Mouse (Mus musculus): ENCODE measurements at regions not wholly inside any gene's neighbourhood (a gene's known extent, or its start where the extent isn't known, plus 50 kb on each side); places are given as distances from the start of the nearest gene placed in this dataset.

GRCm38 (mm10) chr19:30289721-30290120 lies 57.0 kb downstream of the Mbl2 start:
- Histone ChIP-seq H3K27ac (no peak overlapping the region), H3K36me3 (no peaks in the 10 kb centered on the region), H3K4me2 (replicated peaks) (no peak overlapping the region), H3K9me3 (no peaks in the 10 kb centered on the region), H3K4me1 (no peaks in the 10 kb centered on the region), H3K4me3 (no peak overlapping the region), H3K27me3 (replicated peaks) (no peaks in the 10 kb centered on the region), H3K9ac (no peak overlapping the region)
- no peak for ATAC-seq (ENCODE audit: low FRiP score, low read depth)
- 70% methylated on average over 4 of the region's 4 CpGs for WGBS

GRCm38 (mm10) chr19:30295263-30295704 lies 62.5 kb downstream of the Mbl2 start:
- H3K27me3 ChIP-seq (replicated peaks) = no peaks in the 10 kb centered on the region
- H3K9ac ChIP-seq = no peak overlapping the region
- WGBS = 45% methylated on average over 15 of the region's 15 CpGs
- no peaks in the 10 kb centered on the region for H3K9me3 ChIP-seq
- H3K4me1 ChIP-seq = no peaks in the 10 kb centered on the region
- H3K4me2 ChIP-seq (replicated peaks) = no peak overlapping the region
- H3K36me3 ChIP-seq = no peaks in the 10 kb centered on the region
- H3K27ac ChIP-seq = no peak overlapping the region
- no peak for ATAC-seq (ENCODE audit: low FRiP score, low read depth)
- H3K4me3 ChIP-seq = no peak overlapping the region

GRCm38 (mm10) chr19:30296024-30296423 lies 63.3 kb downstream of the Mbl2 start:
- Histone ChIP-seq H3K36me3 (no peaks in the 10 kb centered on the region), H3K27ac (no peak overlapping the region), H3K27me3 (replicated peaks) (no peaks in the 10 kb centered on the region), H3K9ac (no peak overlapping the region), H3K4me1 (no peaks in the 10 kb centered on the region), H3K4me2 (replicated peaks) (no peak overlapping the region), H3K9me3 (no peaks in the 10 kb centered on the region), H3K4me3 (no peak overlapping the region)
- no peak for ATAC-seq (ENCODE audit: low FRiP score, low read depth)
- 89% methylated on average over 3 of the region's 3 CpGs for WGBS

GRCm38 (mm10) chr19:30299536-30299935 lies 66.8 kb downstream of the Mbl2 start:
- Histone ChIP-seq H3K9ac (no peak overlapping the region), H3K36me3 (no peaks in the 10 kb centered on the region), H3K27ac (no peak overlapping the region), H3K4me2 (replicated peaks) (no peak overlapping the region), H3K27me3 (replicated peaks) (no peaks in the 10 kb centered on the region), H3K4me3 (no peak overlapping the region), H3K9me3 (no peaks in the 10 kb centered on the region), H3K4me1 (no peaks in the 10 kb centered on the region)
- ATAC-seq (ENCODE audit: low FRiP score, low read depth) = no peak
- WGBS = 89% methylated on average over 3 of the region's 3 CpGs

- no peaks in the 10 kb centered on the region for H3K27me3 ChIP-seq (replicated peaks)
- no peaks in the 10 kb centered on the region for H3K9me3 ChIP-seq
- no peak for ATAC-seq (ENCODE audit: low FRiP score, low read depth)
- H3K4me2 ChIP-seq (replicated peaks) = no peak overlapping the region
- H3K27ac ChIP-seq = no peak overlapping the region
- no peak overlapping the region for H3K4me3 ChIP-seq
- WGBS = 83% methylated on average over 4 of the region's 4 CpGs
- H3K9ac ChIP-seq = no peak overlapping the region
- no peaks in the 10 kb centered on the region for H3K4me1 ChIP-seq
- H3K36me3 ChIP-seq = no peaks in the 10 kb centered on the region
Measured at GRCm38 (mm10) chr19:30302281-30302680, 69.5 kb downstream of the Mbl2 start.

- WGBS = 93% methylated on average over 2 of the region's 2 CpGs
- no peak for ATAC-seq (ENCODE audit: low FRiP score, low read depth)
- H3K27ac ChIP-seq = no peak overlapping the region
- no peak overlapping the region for H3K4me2 ChIP-seq (replicated peaks)
- no peaks in the 10 kb centered on the region for H3K36me3 ChIP-seq
- no peak overlapping the region for H3K4me3 ChIP-seq
- no peaks in the 10 kb centered on the region for H3K4me1 ChIP-seq
- H3K27me3 ChIP-seq (replicated peaks) = no peaks in the 10 kb centered on the region
- H3K9ac ChIP-seq = no peak overlapping the region
- no peaks in the 10 kb centered on the region for H3K9me3 ChIP-seq
Measured at GRCm38 (mm10) chr19:30306379-30306778, 73.6 kb downstream of the Mbl2 start.

GRCm38 (mm10) chr19:30306919-30307318 lies 74.2 kb downstream of the Mbl2 start:
- no peaks in the 10 kb centered on the region for H3K9me3 ChIP-seq
- WGBS = 82% methylated on average over 6 of the region's 6 CpGs
- no peak overlapping the region for H3K4me3 ChIP-seq
- no peak for ATAC-seq (ENCODE audit: low FRiP score, low read depth)
- no peak overlapping the region for H3K27ac ChIP-seq
- H3K4me1 ChIP-seq = no peaks in the 10 kb centered on the region
- H3K9ac ChIP-seq = no peak overlapping the region
- no peak overlapping the region for H3K4me2 ChIP-seq (replicated peaks)
- H3K36me3 ChIP-seq = no peaks in the 10 kb centered on the region
- H3K27me3 ChIP-seq (replicated peaks) = no peaks in the 10 kb centered on the region

- Histone ChIP-seq H3K36me3 (no peaks in the 10 kb centered on the region), H3K4me2 (replicated peaks) (no peak overlapping the region), H3K9me3 (no peaks in the 10 kb centered on the region), H3K9ac (no peak overlapping the region), H3K27me3 (replicated peaks) (no peaks in the 10 kb centered on the region), H3K4me1 (no peaks in the 10 kb centered on the region), H3K4me3 (no peak overlapping the region), H3K27ac (no peak overlapping the region)
- no peak for ATAC-seq (ENCODE audit: low FRiP score, low read depth)
- 84% methylated on average over 3 of the region's 3 CpGs for WGBS
Measured at GRCm38 (mm10) chr19:30317314-30317713, 84.6 kb downstream of the Mbl2 start.

GRCm38 (mm10) chr19:30327693-30328092 lies 95.0 kb downstream of the Mbl2 start:
- no peak overlapping the region for H3K9ac ChIP-seq
- no peak overlapping the region for H3K27ac ChIP-seq
- H3K4me3 ChIP-seq = no peak overlapping the region
- ATAC-seq (ENCODE audit: low FRiP score, low read depth) = no peak
- no peaks in the 10 kb centered on the region for H3K4me1 ChIP-seq
- no peaks in the 10 kb centered on the region for H3K36me3 ChIP-seq
- no peaks in the 10 kb centered on the region for H3K27me3 ChIP-seq (replicated peaks)
- no peak overlapping the region for H3K4me2 ChIP-seq (replicated peaks)
- H3K9me3 ChIP-seq = no peaks in the 10 kb centered on the region

GRCm38 (mm10) chr19:30328886-30329285 lies 96.1 kb downstream of the Mbl2 start:
- H3K4me2 ChIP-seq (replicated peaks) = no peak overlapping the region
- ATAC-seq (ENCODE audit: low FRiP score, low read depth) = no peak
- H3K27ac ChIP-seq = no peak overlapping the region
- no peaks in the 10 kb centered on the region for H3K4me1 ChIP-seq
- no peaks in the 10 kb centered on the region for H3K9me3 ChIP-seq
- H3K27me3 ChIP-seq (replicated peaks) = no peaks in the 10 kb centered on the region
- no peaks in the 10 kb centered on the region for H3K36me3 ChIP-seq
- no peak overlapping the region for H3K9ac ChIP-seq
- no peak overlapping the region for H3K4me3 ChIP-seq
- WGBS = 89% methylated on average over 4 of the region's 4 CpGs

GRCm38 (mm10) chr19:30330792-30331191 lies 98.0 kb downstream of the Mbl2 start:
- no peak overlapping the region for H3K9ac ChIP-seq
- H3K9me3 ChIP-seq = no peaks in the 10 kb centered on the region
- H3K4me3 ChIP-seq = no peak overlapping the region
- no peaks in the 10 kb centered on the region for H3K36me3 ChIP-seq
- H3K4me1 ChIP-seq = no peaks in the 10 kb centered on the region
- WGBS = 77% methylated on average over 7 of the region's 7 CpGs
- ATAC-seq (ENCODE audit: low FRiP score, low read depth) = no peak
- H3K27ac ChIP-seq = no peak overlapping the region
- no peaks in the 10 kb centered on the region for H3K27me3 ChIP-seq (replicated peaks)
- H3K4me2 ChIP-seq (replicated peaks) = no peak overlapping the region

GRCm38 (mm10) chr19:30331850-30332249 lies 99.1 kb downstream of the Mbl2 start:
- 26% methylated on average over 1 of the region's 1 CpGs for WGBS
- Histone ChIP-seq H3K4me1 (no peaks in the 10 kb centered on the region), H3K36me3 (no peaks in the 10 kb centered on the region), H3K9ac (no peak overlapping the region), H3K4me3 (no peak overlapping the region), H3K9me3 (no peaks in the 10 kb centered on the region), H3K27me3 (replicated peaks) (no peaks in the 10 kb centered on the region), H3K4me2 (replicated peaks) (no peak overlapping the region), H3K27ac (no peak overlapping the region)
- no peak for ATAC-seq (ENCODE audit: low FRiP score, low read depth)

GRCm38 (mm10) chr19:30344401-30344800 lies 111.7 kb downstream of the Mbl2 start:
- no peak overlapping the region for H3K27ac ChIP-seq
- no peaks in the 10 kb centered on the region for H3K9me3 ChIP-seq
- no peak for ATAC-seq (ENCODE audit: low FRiP score, low read depth)
- no peak overlapping the region for H3K9ac ChIP-seq
- H3K4me1 ChIP-seq = no peaks in the 10 kb centered on the region
- no peaks in the 10 kb centered on the region for H3K36me3 ChIP-seq
- H3K4me3 ChIP-seq = no peak overlapping the region
- WGBS = 92% methylated on average over 5 of the region's 5 CpGs
- no peak overlapping the region for H3K4me2 ChIP-seq (replicated peaks)
- H3K27me3 ChIP-seq (replicated peaks) = no peaks in the 10 kb centered on the region

All from neural tube, embryonic 12.5 days (tissue).